ENCODE assay signal across 22 mouse cellular contexts in the genomic region with DNA sequence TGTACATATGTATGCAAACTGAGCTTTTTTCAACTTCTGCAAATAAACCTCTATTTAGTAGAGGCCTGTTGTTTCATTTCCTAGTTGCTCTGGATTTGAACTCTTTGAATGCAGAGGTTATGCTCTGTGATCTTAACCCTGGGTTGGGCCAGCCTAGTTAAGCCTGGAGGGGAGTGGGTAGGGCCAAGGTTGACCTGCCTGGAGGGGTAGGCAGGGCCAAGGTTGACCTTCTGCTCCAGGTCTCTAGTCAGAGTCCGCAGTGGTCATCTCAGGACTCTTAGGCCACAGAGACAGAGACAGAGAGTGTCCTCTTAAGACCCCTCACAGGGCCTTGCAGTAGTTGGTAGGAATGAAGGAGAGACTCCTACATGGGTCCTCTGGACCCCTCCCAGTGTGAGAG. TPM values are rescaled to one million over a fixed set of nuclear protein-coding genes. Genes with fewer than 3 reads are reported as not detected.
A peak's percentile ranks its signal among the peaks of the same experiment; 100 is the strongest.
DNase-seq lines count a peak whose midpoint lies in the region; ATAC-seq lines count a peak whose summit lies in the region.
"Had no signal": no experiment of that assay in that cellular context is flagged by ENCODE, and none has a peak within 500 bp of the region (broad histone marks: within the 10 kb centered on the region; RNA-seq: fewer than 3 reads in every experiment).

No protein-coding gene starts in this region.

- peak; percentile 63 for DNase-seq in kidney, adult 11 months
- peak; percentile 73 for DNase-seq in kidney, adult 9 months
- peak; percentile 31 for DNase-seq in A20 (ENCODE audit: low read depth, low spot score)
- DNase-seq in thymus, postnatal 0 days (ENCODE audit: low spot score): no peak
- DNase-seq: adrenal gland, adult 8-10 months; adrenal gland, postnatal 25 days; cerebellum, adult 18-20 months; cerebellum, adult 9-10 months; cerebellum, postnatal 14 days; forebrain, postnatal 0 days; gastrocnemius, adult 2 months; gastrocnemius, postnatal 14 days had no signal

- H3K4me1 ChIP-seq in kidney, embryonic 16.5 days (ENCODE audit: insufficient read depth, low read length): peaks cover 7% of the 10 kb centered on the region; the same call in 1 of the 2 replicates
- peaks cover 11% of the 10 kb centered on the region; the same call in 1 of the 2 replicates for H3K4me1 ChIP-seq in kidney, embryonic 15.5 days
- H3K4me1 ChIP-seq: hindbrain, embryonic 12.5 days; hindbrain, embryonic 15.5 days had no signal

- no peak overlapping the region for H3K4me2 ChIP-seq in kidney, embryonic 16.5 days (replicated peaks; ENCODE audit: low read depth, low read length)
- H3K4me2 ChIP-seq in kidney, embryonic 15.5 days: no peak overlapping the region
- H3K4me2 ChIP-seq: embryonic facial prominence, embryonic 12.5 days; embryonic facial prominence, embryonic 15.5 days; heart, embryonic 11.5 days; hindbrain, embryonic 12.5 days; hindbrain, embryonic 15.5 days had no signal

- H3K9ac ChIP-seq in kidney, embryonic 16.5 days (replicated peaks; ENCODE audit: low read length): no peak overlapping the region
- no peak overlapping the region for H3K9ac ChIP-seq in kidney, embryonic 15.5 days
- H3K9ac ChIP-seq: embryonic facial prominence, embryonic 12.5 days; embryonic facial prominence, embryonic 15.5 days; forebrain, postnatal 0 days; hindbrain, embryonic 12.5 days; hindbrain, embryonic 15.5 days had no signal

- H3K27me3 ChIP-seq in kidney, embryonic 16.5 days (ENCODE audit: insufficient read depth, low read length): no peaks in the 10 kb centered on the region
- H3K27me3 ChIP-seq in kidney, embryonic 15.5 days: no peaks in the 10 kb centered on the region
- H3K27me3 ChIP-seq: embryonic facial prominence, embryonic 12.5 days; embryonic facial prominence, embryonic 15.5 days; hindbrain, embryonic 12.5 days; hindbrain, embryonic 15.5 days had no signal

- peaks cover 19% of the 10 kb centered on the region for H3K36me3 ChIP-seq in kidney, embryonic 16.5 days (ENCODE audit: insufficient read depth, low read length)
- peaks cover 55% of the 10 kb centered on the region for H3K36me3 ChIP-seq in kidney, embryonic 15.5 days

- ATAC-seq in kidney, embryonic 16.5 days (ENCODE audit: low FRiP score, low TSS enrichment): no peak
- no peak for ATAC-seq in kidney, embryonic 15.5 days (replicated peaks; ENCODE audit: low FRiP score)
- ATAC-seq: activated CD4-positive, CD25-positive, alpha-beta regulatory T cell, adult 4 months; forebrain, embryonic 14.5 days; forebrain, postnatal 0 days had no signal

- H3K27ac ChIP-seq in kidney, embryonic 16.5 days (ENCODE audit: low read length): no peak overlapping the region
- H3K27ac ChIP-seq in kidney, embryonic 15.5 days: no peak overlapping the region
- H3K27ac ChIP-seq: embryonic facial prominence, embryonic 12.5 days; embryonic facial prominence, embryonic 15.5 days; gastrocnemius, adult 2 months; hindbrain, embryonic 12.5 days; hindbrain, embryonic 15.5 days had no signal

- WGBS in kidney, embryonic 16.5 days: 100% methylated on average over 1 of the region's 1 CpGs
- 95% methylated on average over 1 of the region's 1 CpGs for WGBS in kidney, embryonic 15.5 days

- no peaks in the 10 kb centered on the region for H3K9me3 ChIP-seq in kidney, embryonic 16.5 days (ENCODE audit: low read length)
- H3K9me3 ChIP-seq in kidney, embryonic 15.5 days (replicated peaks): no peaks in the 10 kb centered on the region
- H3K9me3 ChIP-seq: embryonic facial prominence, embryonic 12.5 days; embryonic facial prominence, embryonic 15.5 days; hindbrain, embryonic 12.5 days; hindbrain, embryonic 15.5 days had no signal

- H3K4me3 ChIP-seq in kidney, embryonic 16.5 days (ENCODE audit: low read length): no peak overlapping the region
- H3K4me3 ChIP-seq in kidney, embryonic 15.5 days (replicated peaks): no peak overlapping the region
- H3K4me3 ChIP-seq: embryonic facial prominence, embryonic 12.5 days; embryonic facial prominence, embryonic 15.5 days; gastrocnemius, adult 2 months; hindbrain, embryonic 12.5 days; hindbrain, embryonic 15.5 days had no signal

RNA-seq across cellular contexts. Expression of gene Myl3, which starts 30.1 kb away (rescaled TPM):
- polyA plus RNA-seq in kidney, embryonic 16.5 days (2015; fragmentation: Nextera tagmentation; extraction: Ambion mirVana): 1.5 and 3.6 TPM in 2 replicates
- polyA plus RNA-seq in kidney, embryonic 15.5 days (2015; fragmentation: Nextera tagmentation; extraction: Ambion mirVana): 1.8 and 3.9 TPM in 2 replicates
- 0.94 and 1.4 TPM in 2 replicates for polyA plus RNA-seq in thymus, postnatal 0 days (2015; fragmentation: Nextera tagmentation; extraction: Ambion mirVana)
- polyA plus RNA-seq: activated CD4-positive, CD25-positive, alpha-beta regulatory T cell, adult 4 months; forebrain, embryonic 11.5 days had no signal

RNA-seq across cellular contexts. Expression of gene Pth1r, which starts 35.4 kb away (rescaled TPM):
- polyA plus RNA-seq in kidney, embryonic 16.5 days (2015; fragmentation: Nextera tagmentation; extraction: Ambion mirVana): 98.8 and 108 TPM in 2 replicates
- polyA plus RNA-seq in kidney, embryonic 15.5 days (2015; fragmentation: Nextera tagmentation; extraction: Ambion mirVana): 67.1 and 70.1 TPM in 2 replicates
- 2.6 and 2.9 TPM in 2 replicates for polyA plus RNA-seq in thymus, postnatal 0 days (2015; fragmentation: Nextera tagmentation; extraction: Ambion mirVana)
- polyA plus RNA-seq: activated CD4-positive, CD25-positive, alpha-beta regulatory T cell, adult 4 months had no signal

RNA-seq across cellular contexts. Expression of gene Ccdc12, which starts 55.2 kb away (rescaled TPM):
- 154 and 155 TPM in 2 replicates for polyA plus RNA-seq in kidney, embryonic 16.5 days (2015; fragmentation: Nextera tagmentation; extraction: Ambion mirVana)
- polyA plus RNA-seq in kidney, embryonic 15.5 days (2015; fragmentation: Nextera tagmentation; extraction: Ambion mirVana): 151 and 157 TPM in 2 replicates
- 210 and 226 TPM in 2 replicates for polyA plus RNA-seq in thymus, postnatal 0 days (2015; fragmentation: Nextera tagmentation; extraction: Ambion mirVana)

RNA-seq across cellular contexts. Expression of gene Nbeal2, which starts 57.6 kb away (rescaled TPM):
- 4.8 and 5.0 TPM in 2 replicates for polyA plus RNA-seq in kidney, embryonic 16.5 days (2015; fragmentation: Nextera tagmentation; extraction: Ambion mirVana)
- 3.7 and 5.5 TPM in 2 replicates for polyA plus RNA-seq in kidney, embryonic 15.5 days (2015; fragmentation: Nextera tagmentation; extraction: Ambion mirVana)
- 15.7 and 19.1 TPM in 2 replicates for polyA plus RNA-seq in thymus, postnatal 0 days (2015; fragmentation: Nextera tagmentation; extraction: Ambion mirVana)

Comparison
In these comparisons a context has a peak if more than half of its experiments do, and no peak if none do; other contexts are left out.
1. RNA of gene Pth1r, which starts 35.4 kb away (polyA plus RNA-seq): 98.8 to 108 TPM in kidney, embryonic 16.5 days and 67.1 to 70.1 TPM in kidney, embryonic 15.5 days; 2.6 to 2.9 TPM in thymus, postnatal 0 days; every median in the first group is over 10 times any median in the second.